Mouse (Mus musculus): ENCODE data around the gene Specc1. TPM values are rescaled to one million over a fixed set of nuclear protein-coding genes. Genes with fewer than 3 reads are reported as not detected.

The Specc1 gene
- total and polyA plus RNA-seq, 2 experiments from 2014 or later, result 10.6 to 20.5 TPM

- H3K4me1 ChIP-seq (ENCODE audit: insufficient read depth), result 0 out of 2 replicates have a peak, but pooled peaks cover 7% of the 10 kb centered on the region
- 18% methylated on average over 11 of the region's 11 CpGs for WGBS
- H3K9me3 ChIP-seq (ENCODE audit: low read length), result no peaks in the 10 kb centered on the region
- H3K4me3 ChIP-seq (ENCODE audit: low read depth, low read length), result peak overlapping the region; percentile 93
- peak overlapping the region; percentile 61 for H3K4me2 ChIP-seq (ENCODE audit: low read depth)
- no peak for TF ChIP-seq CTCF (IDR thresholded peaks at IDR 0.05; ENCODE audit: low read depth)
- no peaks in the 10 kb centered on the region for H3K27me3 ChIP-seq (ENCODE audit: insufficient read depth, low read length)
- no peak; the same call in 1 of the 2 replicates for ATAC-seq
- H3K27ac ChIP-seq (ENCODE audit: low read depth, low read length), result peak overlapping the region; percentile 92
- H3K9ac ChIP-seq, result peak overlapping the region; percentile 87
- no peaks in the 10 kb centered on the region for H3K36me3 ChIP-seq (ENCODE audit: insufficient read depth)
- DNase-seq, result peak; percentile 3
Measured at GRCm38 (mm10) chr11:61930640-61931586, 25.6 kb upstream of the Specc1 start.

DNA sequence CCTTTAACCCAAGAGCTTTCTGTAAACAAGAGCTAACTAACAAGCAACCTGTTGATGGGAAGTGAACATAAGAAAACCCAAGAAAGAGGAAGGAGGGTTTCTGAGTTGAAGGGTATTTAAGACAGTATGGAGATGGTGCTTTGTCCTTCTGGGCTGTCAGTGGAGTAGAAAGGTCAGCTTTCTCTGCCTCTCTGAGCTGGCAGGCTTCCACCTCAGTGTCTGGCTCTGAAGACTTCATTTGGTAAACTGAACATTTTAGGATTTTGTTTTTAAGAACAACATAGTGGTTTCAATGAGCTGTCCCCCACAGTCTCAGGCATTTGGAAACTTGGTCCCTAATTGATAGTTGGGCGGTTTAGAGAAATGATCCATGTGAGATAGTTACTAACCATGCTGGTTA is 18.8 kb upstream of the Specc1 start:
- Histone ChIP-seq H3K4me3 (ENCODE audit: low read depth, low read length) (no peak overlapping the region), H3K9ac (no peak overlapping the region), H3K36me3 (ENCODE audit: insufficient read depth) (no peaks in the 10 kb centered on the region), H3K27me3 (ENCODE audit: insufficient read depth, low read length) (no peaks in the 10 kb centered on the region; the same call in 1 of the 2 replicates), H3K4me2 (ENCODE audit: low read depth) (no peak overlapping the region), H3K4me1 (ENCODE audit: insufficient read depth) (no peaks in the 10 kb centered on the region), H3K9me3 (ENCODE audit: low read length) (no peaks in the 10 kb centered on the region), H3K27ac (ENCODE audit: low read depth, low read length) (no peak overlapping the region)
- 91% methylated on average over 1 of the region's 1 CpGs for WGBS
- ATAC-seq (no peak), DNase-seq (no peak)
- no peak for TF ChIP-seq CTCF (IDR thresholded peaks at IDR 0.05; ENCODE audit: low read depth)

DNA sequence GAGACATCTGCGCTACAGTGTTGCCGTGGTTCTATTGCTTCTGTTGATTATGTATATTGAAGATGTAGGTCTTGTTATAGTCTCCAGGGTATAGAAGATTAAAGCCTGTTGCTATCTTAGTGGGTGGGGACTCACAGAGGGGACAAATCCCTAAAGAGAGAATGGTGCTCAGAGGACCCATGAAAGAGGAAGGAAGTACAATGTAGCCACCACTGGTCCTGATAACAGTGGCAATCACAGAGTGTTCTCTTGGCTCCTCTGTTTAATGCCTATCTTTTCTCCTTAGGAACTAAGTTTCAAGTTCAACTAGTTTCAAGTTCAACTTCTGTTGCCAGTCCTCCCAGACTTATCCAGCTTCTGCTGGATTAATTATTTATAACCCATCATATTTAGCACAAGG is 13.7 kb upstream of the Specc1 start:
- DNase-seq, result no peak
- no peak for ATAC-seq

DNA sequence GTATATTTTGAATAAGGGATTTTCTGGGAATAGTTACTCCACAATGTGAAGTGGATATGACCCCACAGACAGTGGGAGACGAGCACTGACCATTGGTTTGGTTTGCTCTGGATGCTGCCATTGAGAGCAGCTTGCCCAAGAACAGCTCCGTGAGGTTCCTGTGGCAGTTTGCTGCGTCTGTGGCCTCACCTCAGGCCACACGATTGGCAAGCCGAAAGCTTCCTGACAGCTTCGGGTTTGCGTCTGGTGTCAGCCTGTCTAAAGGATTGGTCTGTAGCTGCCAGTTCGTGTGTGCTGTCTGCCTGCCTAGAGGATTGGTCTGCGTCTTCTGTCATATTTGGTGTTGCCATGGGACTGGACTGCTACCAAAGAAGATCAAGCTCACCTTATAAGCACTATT is 12.1 kb upstream of the Specc1 start:
- Histone ChIP-seq H3K27me3 (ENCODE audit: insufficient read depth, low read length) (no peaks in the 10 kb centered on the region), H3K36me3 (ENCODE audit: insufficient read depth) (no peaks in the 10 kb centered on the region), H3K9ac (no peak overlapping the region), H3K4me3 (ENCODE audit: low read depth, low read length) (no peak overlapping the region), H3K4me2 (ENCODE audit: low read depth) (no peak overlapping the region), H3K9me3 (ENCODE audit: low read length) (no peaks in the 10 kb centered on the region), H3K27ac (ENCODE audit: low read depth, low read length) (no peak overlapping the region), H3K4me1 (ENCODE audit: insufficient read depth) (no peaks in the 10 kb centered on the region)
- DNase-seq, result no peak
- TF ChIP-seq CTCF (IDR thresholded peaks at IDR 0.05; ENCODE audit: low read depth), result no peak
- no peak for ATAC-seq
- 85% methylated on average over 9 of the region's 9 CpGs for WGBS

More for the DNA sequence above, 13.7 kb upstream of the Specc1 start:
- Histone ChIP-seq H3K4me2 (ENCODE audit: low read depth) (no peak overlapping the region), H3K27ac (ENCODE audit: low read depth, low read length) (no peak overlapping the region), H3K9me3 (ENCODE audit: low read length) (no peaks in the 10 kb centered on the region), H3K36me3 (ENCODE audit: insufficient read depth) (no peaks in the 10 kb centered on the region), H3K4me3 (ENCODE audit: low read depth, low read length) (no peak overlapping the region), H3K27me3 (ENCODE audit: insufficient read depth, low read length) (no peaks in the 10 kb centered on the region; the same call in 1 of the 2 replicates), H3K4me1 (ENCODE audit: insufficient read depth) (no peaks in the 10 kb centered on the region), H3K9ac (no peak overlapping the region)
- WGBS, result 94% methylated on average over 2 of the region's 2 CpGs
- no peak for TF ChIP-seq CTCF (IDR thresholded peaks at IDR 0.05; ENCODE audit: low read depth)

- Histone ChIP-seq H3K4me1 (ENCODE audit: insufficient read depth) (no peaks in the 10 kb centered on the region), H3K27me3 (ENCODE audit: insufficient read depth, low read length) (no peaks in the 10 kb centered on the region), H3K4me2 (ENCODE audit: low read depth) (no peak overlapping the region), H3K27ac (ENCODE audit: low read depth, low read length) (no peak overlapping the region), H3K4me3 (ENCODE audit: low read depth, low read length) (no peak overlapping the region), H3K9ac (no peak overlapping the region), H3K36me3 (ENCODE audit: insufficient read depth) (no peaks in the 10 kb centered on the region), H3K9me3 (ENCODE audit: low read length) (no peaks in the 10 kb centered on the region)
- no peak for TF ChIP-seq CTCF (IDR thresholded peaks at IDR 0.05; ENCODE audit: low read depth)
- ATAC-seq (no peak), DNase-seq (no peak)
- WGBS, result 91% methylated on average over 4 of the region's 4 CpGs
Measured at GRCm38 (mm10) chr11:61946608-61947007, 10.0 kb upstream of the Specc1 start.

GRCm38 (mm10) chr11:61949315-61949714 is 7.2 kb upstream of the Specc1 start:
- Histone ChIP-seq H3K4me3 (ENCODE audit: low read depth, low read length) (no peak overlapping the region), H3K4me2 (ENCODE audit: low read depth) (no peak overlapping the region), H3K4me1 (ENCODE audit: insufficient read depth) (no peaks in the 10 kb centered on the region), H3K27me3 (ENCODE audit: insufficient read depth, low read length) (no peaks in the 10 kb centered on the region), H3K9me3 (ENCODE audit: low read length) (no peaks in the 10 kb centered on the region), H3K27ac (ENCODE audit: low read depth, low read length) (no peak overlapping the region), H3K9ac (no peak overlapping the region), H3K36me3 (ENCODE audit: insufficient read depth) (no peaks in the 10 kb centered on the region)
- DNase-seq, result peak; percentile 82
- no peak; the same call in 1 of the 2 replicates for ATAC-seq
- peak; percentile 72 for TF ChIP-seq CTCF (IDR thresholded peaks at IDR 0.05; ENCODE audit: low read depth)
- WGBS, result 2% methylated on average over 3 of the region's 3 CpGs

GRCm38 (mm10) chr11:61950632-61951031 is 5.9 kb upstream of the Specc1 start:
- ATAC-seq, result no peak
- H3K27ac ChIP-seq (ENCODE audit: low read depth, low read length), result no peak overlapping the region
- H3K4me1 ChIP-seq (ENCODE audit: insufficient read depth), result no peaks in the 10 kb centered on the region
- DNase-seq, result peak; percentile 88
- 17% methylated on average over 10 of the region's 10 CpGs for WGBS
- peak; percentile 93 for TF ChIP-seq CTCF (IDR thresholded peaks at IDR 0.05; ENCODE audit: low read depth)
- no peak overlapping the region for H3K4me2 ChIP-seq (ENCODE audit: low read depth)
- no peaks in the 10 kb centered on the region for H3K9me3 ChIP-seq (ENCODE audit: low read length)
- no peak overlapping the region for H3K9ac ChIP-seq
- no peak overlapping the region for H3K4me3 ChIP-seq (ENCODE audit: low read depth, low read length)
- no peaks in the 10 kb centered on the region for H3K27me3 ChIP-seq (ENCODE audit: insufficient read depth, low read length)
- no peaks in the 10 kb centered on the region for H3K36me3 ChIP-seq (ENCODE audit: insufficient read depth)

Data from forebrain, postnatal 0 days (tissue).